Mouse (Mus musculus) stomach, embryonic 16.5 days (tissue): Measurements from ENCODE around the gene Tbl1xr1. TPM values are rescaled to one million over a fixed set of nuclear protein-coding genes. Genes with fewer than 3 reads are reported as not detected.

Experiments used
- ATAC-seq: fragments of 200-750 bp; cut with Nextera tagmentation; 2 replicates; pipeline ENCODE4 v1.8.0; 2017; ENCODE audit warnings: moderate number of reproducible peaks, moderate TSS enrichment; ENCODE audit not compliant: insufficient read depth, low FRiP score
- H3K27ac ChIP-seq: fragments of 300-500 bp; sonication (generic); 2 replicates; pipeline ENCODE4 v1.5.1; 2014; ENCODE audit warnings: low read length
- H3K27me3 ChIP-seq: fragments of 300-500 bp; sonication (generic); 2 replicates; pipeline ENCODE4 v1.6.1; 2014; ENCODE audit warnings: low read length, control low read depth, mixed read lengths; ENCODE audit not compliant: control insufficient read depth, insufficient read depth
- H3K36me3 ChIP-seq: fragments of 300-500 bp; sonication (generic); 2 replicates; pipeline ENCODE4 v1.6.1; 2014; ENCODE audit warnings: low read length; ENCODE audit not compliant: control insufficient read depth, insufficient read depth
- H3K4me1 ChIP-seq: fragments of 300-500 bp; sonication (generic); 2 replicates; pipeline ENCODE4 v1.6.1; 2014; ENCODE audit warnings: low read length, control low read depth, mixed read lengths; ENCODE audit not compliant: control insufficient read depth, insufficient read depth
- H3K4me2 ChIP-seq: fragments of 300-500 bp; sonication (generic); 2 replicates; pipeline ENCODE4 v1.6.1; 2014; ENCODE audit warnings: low read depth, low read length, mixed read lengths
- H3K4me3 ChIP-seq: fragments of 300-500 bp; sonication (generic); replicated peaks from 2 replicates; pipeline ENCODE4 v1.5.1; 2014; ENCODE audit warnings: mild to moderate bottlenecking, low read length
- H3K9ac ChIP-seq: fragments of 300-500 bp; sonication (generic); 2 replicates; pipeline ENCODE4 v1.6.1; 2014; ENCODE audit warnings: low read length
- H3K9me3 ChIP-seq: fragments of 300-500 bp; sonication (generic); replicated peaks from 2 replicates; pipeline ENCODE4 v1.6.1; 2016; ENCODE audit warnings: low read length, control low read depth; ENCODE audit not compliant: control insufficient read depth
- WGBS: fragments of 180-500 bp; shearing (Covaris S2); extraction: QIAGEN DNeasy Blood & Tissue Kit; methylation state at CpG from one replicate; pipeline ENCODE4 v1.1.7; 2014; 5-methylcytosine and 5-hydroxymethylcytosine counted together
- polyA plus RNA-seq: library from polyadenylated mRNA; unstranded; fragments of >200 nt; fragmentation: Nextera tagmentation; extraction: Ambion mirVana; gene quantifications from 2 replicates; pipeline ENCODE4 v1.2.1, GENCODE M21; 2015

Tbl1xr1 gene
- polyA plus RNA-seq, 1 experiment from 2014 or later, result 18.5 TPM

- Histone ChIP-seq H3K4me3 (no peak overlapping the region), H3K27ac (no peak overlapping the region), H3K27me3 (no peaks in the 10 kb centered on the region), H3K9ac (no peak overlapping the region), H3K36me3 (no peaks in the 10 kb centered on the region), H3K4me1 (peaks cover 17% of the 10 kb centered on the region), H3K9me3 (no peaks in the 10 kb centered on the region), H3K4me2 (no peak overlapping the region)
- WGBS, result 88% methylated on average over 4 of the region's 4 CpGs
- ATAC-seq, result no peak
Measured at GRCm38 (mm10) chr3:22082823-22083222, 6.4 kb downstream of the Tbl1xr1 start.

GRCm38 (mm10) chr3:22084222-22084996 lies 8.0 kb downstream of the Tbl1xr1 start:
- 73% methylated on average over 10 of the region's 10 CpGs for WGBS
- no peaks in the 10 kb centered on the region for H3K36me3 ChIP-seq
- peaks cover 6% of the 10 kb centered on the region; the same call in 1 of the 2 replicates for H3K4me1 ChIP-seq
- no peak for ATAC-seq
- no peaks in the 10 kb centered on the region for H3K9me3 ChIP-seq
- no peak overlapping the region for H3K4me2 ChIP-seq
- H3K4me3 ChIP-seq, result no peak overlapping the region
- no peak overlapping the region for H3K27ac ChIP-seq
- no peak overlapping the region for H3K9ac ChIP-seq
- H3K27me3 ChIP-seq, result no peaks in the 10 kb centered on the region

- Histone ChIP-seq H3K4me3 (no peak overlapping the region), H3K27me3 (no peaks in the 10 kb centered on the region), H3K4me1 (peaks cover 20% of the 10 kb centered on the region), H3K9ac (no peak overlapping the region), H3K4me2 (no peak overlapping the region), H3K27ac (0 out of 2 replicates have a peak overlapping the region, but pooled peaks have one; percentile 32), H3K36me3 (no peaks in the 10 kb centered on the region), H3K9me3 (no peaks in the 10 kb centered on the region)
- ATAC-seq, result no peak
- WGBS, result 76% methylated on average over 3 of the region's 3 CpGs
Measured at GRCm38 (mm10) chr3:22089825-22090224, 13.4 kb downstream of the Tbl1xr1 start.

GRCm38 (mm10) chr3:22090431-22091265 lies 14.2 kb downstream of the Tbl1xr1 start:
- H3K9ac ChIP-seq, result no peak overlapping the region
- 0 out of 2 replicates have a peak overlapping the region, but pooled peaks have one; percentile 6 for H3K4me2 ChIP-seq
- ATAC-seq, result peak; percentile 49
- H3K4me3 ChIP-seq, result no peak overlapping the region
- H3K27me3 ChIP-seq, result no peaks in the 10 kb centered on the region
- H3K27ac ChIP-seq, result peak overlapping the region; percentile 69
- 54% methylated on average over 8 of the region's 8 CpGs for WGBS
- H3K9me3 ChIP-seq, result no peaks in the 10 kb centered on the region
- no peaks in the 10 kb centered on the region for H3K36me3 ChIP-seq
- H3K4me1 ChIP-seq, result peaks cover 20% of the 10 kb centered on the region

GRCm38 (mm10) chr3:22091266-22091550 lies 14.8 kb downstream of the Tbl1xr1 start:
- WGBS, result 49% methylated on average over 3 of the region's 3 CpGs
- Histone ChIP-seq H3K4me1 (peaks cover 20% of the 10 kb centered on the region), H3K4me2 (0 out of 2 replicates have a peak overlapping the region, but pooled peaks have one; percentile 6), H3K9ac (no peak overlapping the region), H3K36me3 (no peaks in the 10 kb centered on the region), H3K4me3 (no peak overlapping the region), H3K9me3 (no peaks in the 10 kb centered on the region), H3K27ac (peak overlapping the region; percentile 69), H3K27me3 (no peaks in the 10 kb centered on the region)
- no peak for ATAC-seq

- WGBS, result 67% methylated on average over 3 of the region's 3 CpGs
- no peak for ATAC-seq
- Histone ChIP-seq H3K4me3 (no peak overlapping the region), H3K9me3 (no peaks in the 10 kb centered on the region), H3K4me1 (peaks cover 20% of the 10 kb centered on the region), H3K36me3 (no peaks in the 10 kb centered on the region), H3K27me3 (no peaks in the 10 kb centered on the region), H3K27ac (no peak overlapping the region; the same call in 1 of the 2 replicates), H3K9ac (no peak overlapping the region), H3K4me2 (no peak overlapping the region)
Measured at GRCm38 (mm10) chr3:22091681-22092080, 15.2 kb downstream of the Tbl1xr1 start.

- no peak overlapping the region for H3K27ac ChIP-seq
- H3K4me1 ChIP-seq, result peaks cover 20% of the 10 kb centered on the region
- H3K9me3 ChIP-seq, result no peaks in the 10 kb centered on the region
- ATAC-seq, result no peak
- H3K36me3 ChIP-seq, result no peaks in the 10 kb centered on the region
- no peak overlapping the region for H3K4me3 ChIP-seq
- WGBS, result 68% methylated on average over 5 of the region's 5 CpGs
- H3K4me2 ChIP-seq, result no peak overlapping the region
- H3K27me3 ChIP-seq, result no peaks in the 10 kb centered on the region
- H3K9ac ChIP-seq, result no peak overlapping the region
Measured at GRCm38 (mm10) chr3:22092784-22093183, 16.3 kb downstream of the Tbl1xr1 start.

- 47% methylated on average over 5 of the region's 5 CpGs for WGBS
- Histone ChIP-seq H3K36me3 (no peaks in the 10 kb centered on the region), H3K4me1 (no peaks in the 10 kb centered on the region), H3K9me3 (no peaks in the 10 kb centered on the region), H3K4me2 (no peak overlapping the region), H3K27me3 (no peaks in the 10 kb centered on the region), H3K27ac (no peak overlapping the region), H3K9ac (no peak overlapping the region), H3K4me3 (no peak overlapping the region)
- ATAC-seq, result no peak
Measured at GRCm38 (mm10) chr3:22103986-22104515, 27.6 kb downstream of the Tbl1xr1 start.

- no peak overlapping the region for H3K4me2 ChIP-seq
- no peaks in the 10 kb centered on the region for H3K9me3 ChIP-seq
- no peaks in the 10 kb centered on the region for H3K36me3 ChIP-seq
- H3K27ac ChIP-seq, result no peak overlapping the region
- no peak for ATAC-seq
- no peak overlapping the region for H3K9ac ChIP-seq
- H3K27me3 ChIP-seq, result no peaks in the 10 kb centered on the region
- no peak overlapping the region for H3K4me3 ChIP-seq
- H3K4me1 ChIP-seq, result no peaks in the 10 kb centered on the region
- WGBS, result 79% methylated on average over 6 of the region's 6 CpGs
Measured at GRCm38 (mm10) chr3:22105471-22105870, 29.0 kb downstream of the Tbl1xr1 start.
